Mouse (Mus musculus): ENCODE measurements around the gene Icmt. TPM values are rescaled to one million over a fixed set of nuclear protein-coding genes. Genes with fewer than 3 reads are reported as not detected.

Gene Icmt
- 13.9 and 16.0 TPM in 2 replicates for polyA plus RNA-seq (2021; fragmentation: Nextera tagmentation)
- long read RNA-seq, experiment 1, full-length matches to known transcripts = 9 of 25 reads
- long read RNA-seq, experiment 1, partial matches to known transcripts = 0 of 25 reads
- long read RNA-seq, experiment 1, other reads (novel, unspliced or antisense) = 16 of 25 reads
- long read RNA-seq, experiment 2, full-length matches to known transcripts = 113 of 170 reads
- long read RNA-seq, experiment 2, partial matches to known transcripts = 2 of 170 reads
- long read RNA-seq, experiment 2, other reads (novel, unspliced or antisense) = 55 of 170 reads

GRCm38 (mm10) chr4:152296874-152297861 lies at the start of gene Icmt:
Gene Icmt, plus strand, starts transcription at chr4:152297227.

GRCm38 (mm10) chr4:152273621-152274236 lies 23.3 kb upstream of the Icmt start, which contains the start of gene Gpr153:
Gene Gpr153, plus strand, starts transcription at chr4:152274232.

GRCm38 (mm10) chr4:152291562-152291961 lies 5.5 kb upstream of the Icmt start, which contains the start of gene Hes3:
Gene Hes3, minus strand, starts transcription at chr4:152291662.

GRCm38 (mm10) chr4:152318517-152319234 lies 21.6 kb downstream of the Icmt start, which contains the start of gene Rnf207:
Gene Rnf207, minus strand, starts transcription at chr4:152318993.

GRCm38 (mm10) chr4:152325574-152326411 lies 28.8 kb downstream of the Icmt start, which contains the start of gene Rpl22:
Gene Rpl22, plus strand, starts transcription at chr4:152325742.

GRCm38 (mm10) chr4:152338419-152339292 lies 41.6 kb downstream of the Icmt start, which contains the start of gene Chd5:
Gene Chd5, plus strand, starts transcription at chr4:152338651.

Other genes with a start within 250 kb of the Icmt start
- 16.8 and 20.8 TPM in 2 replicates for gene Plekhg5, start 224.7 kb upstream of the Icmt start, polyA plus RNA-seq (2021; fragmentation: Nextera tagmentation)
- 0.19 and 0.25 TPM in 2 replicates for gene Tnfrsf25, start 181.3 kb upstream of the Icmt start, polyA plus RNA-seq (2021; fragmentation: Nextera tagmentation)
- 0.92 and 1.9 TPM in 2 replicates for gene Espn, start 144.9 kb upstream of the Icmt start, polyA plus RNA-seq (2021; fragmentation: Nextera tagmentation)
- 0.14 TPM in 1 of 2 replicates, not detected in the other for gene Hes2, start 138.4 kb upstream of the Icmt start, polyA plus RNA-seq (2021; fragmentation: Nextera tagmentation)
- gene Acot7, start 119.1 kb upstream of the Icmt start, polyA plus RNA-seq (2021; fragmentation: Nextera tagmentation) = 373 and 425 TPM in 2 replicates
- gene Gpr153, start 23.0 kb upstream of the Icmt start, polyA plus RNA-seq (2021; fragmentation: Nextera tagmentation) = 1.4 and 2.0 TPM in 2 replicates
- not detected in 2 replicates for gene Hes3, start 5.6 kb upstream of the Icmt start, polyA plus RNA-seq (2021; fragmentation: Nextera tagmentation)
- 0.80 and 0.85 TPM in 2 replicates for gene Rnf207, start 21.8 kb downstream of the Icmt start, polyA plus RNA-seq (2021; fragmentation: Nextera tagmentation)
- gene Rpl22, start 28.5 kb downstream of the Icmt start, polyA plus RNA-seq (2021; fragmentation: Nextera tagmentation) = 327 and 332 TPM in 2 replicates
- gene Chd5, start 41.4 kb downstream of the Icmt start, polyA plus RNA-seq (2021; fragmentation: Nextera tagmentation) = 92.4 and 92.8 TPM in 2 replicates
- gene Nphp4, start 179.5 kb downstream of the Icmt start, polyA plus RNA-seq (2021; fragmentation: Nextera tagmentation) = 2.8 and 3.2 TPM in 2 replicates
- gene Kcnab2, start 180.6 kb downstream of the Icmt start, polyA plus RNA-seq (2021; fragmentation: Nextera tagmentation) = 116 and 139 TPM in 2 replicates